Mouse (Mus musculus) limb, embryonic 14.5 days (tissue): ENCODE data around the gene Ndufb8. TPM values are rescaled to one million over a fixed set of nuclear protein-coding genes. Genes with fewer than 3 reads are reported as not detected.

Source experiments
- ATAC-seq: fragments of 200-750 bp; cut with Nextera tagmentation; 2 replicates; pipeline ENCODE4 v1.8.0; 2017; ENCODE audit warnings: low read depth, moderate number of reproducible peaks, moderate TSS enrichment; ENCODE audit not compliant: low FRiP score
- DNase-seq: peaks from one replicate; pipeline ENCODE4 v3.0.0-alpha.2; 2015; ENCODE audit warnings: low spot score
- H3K27ac ChIP-seq: fragments of 300-500 bp; sonication (generic); replicated peaks from 2 replicates; pipeline ENCODE4 v1.5.1; 2014; ENCODE audit warnings: low read depth, mild to moderate bottlenecking, low read length, moderate library complexity, mixed read lengths
- H3K27me3 ChIP-seq: fragments of 300-500 bp; sonication (generic); 2 replicates; pipeline ENCODE4 v1.6.1; 2014; ENCODE audit warnings: low read length, mixed read lengths; ENCODE audit not compliant: control insufficient read depth, insufficient read depth
- H3K36me3 ChIP-seq: fragments of 300-500 bp; sonication (generic); 2 replicates; pipeline ENCODE4 v1.6.1; 2014; ENCODE audit warnings: mild to moderate bottlenecking, low read length, moderate library complexity, mixed read lengths; ENCODE audit not compliant: control insufficient read depth, insufficient read depth
- H3K4me1 ChIP-seq: fragments of 300-500 bp; sonication (generic); 2 replicates; pipeline ENCODE4 v1.6.1; 2014; ENCODE audit warnings: antibody characterized with exemption, low read length, mixed read lengths; ENCODE audit not compliant: control insufficient read depth, insufficient read depth
- H3K4me2 ChIP-seq: fragments of 300-500 bp; sonication (generic); replicated peaks from 2 replicates; pipeline ENCODE4 v1.6.1; 2014; ENCODE audit warnings: low read depth, mild to moderate bottlenecking, low read length, moderate library complexity; ENCODE audit not compliant: severe bottlenecking
- H3K4me3 ChIP-seq: fragments of 300-500 bp; sonication (generic); replicated peaks from 2 replicates; pipeline ENCODE4 v1.5.1; 2014; ENCODE audit warnings: low read length
- H3K9ac ChIP-seq: fragments of 300-500 bp; sonication (generic); 2 replicates; pipeline ENCODE4 v1.6.1; 2014; ENCODE audit warnings: mild to moderate bottlenecking, low read depth, low read length, moderate library complexity; ENCODE audit not compliant: severe bottlenecking
- H3K9me3 ChIP-seq: fragments of 300-500 bp; sonication (generic); 2 replicates; pipeline ENCODE4 v1.6.1; 2016; ENCODE audit warnings: low read length; ENCODE audit not compliant: control insufficient read depth
- POLR2A ChIP-seq: fragments of 200-500 bp; IDR thresholded peaks from 2 replicates; pipeline ENCODE4 v1.8.0; 2012; ENCODE audit warnings: inconsistent platforms, mild to moderate bottlenecking, moderate library complexity, borderline replicate concordance; ENCODE audit not compliant: insufficient read depth, insufficient read length; ENCODE audit errors: extremely low read depth
- WGBS: fragments of 180-500 bp; shearing (Covaris S2); extraction: QIAGEN DNeasy Blood & Tissue Kit; methylation state at CpG from one replicate; pipeline ENCODE4 v1.1.7; 2014; 5-methylcytosine and 5-hydroxymethylcytosine counted together
- polyA plus RNA-seq, 2 experiments: library from polyadenylated mRNA; depleted of rRNA in 1 of 2; stranded (reverse) in 1 of 2; unstranded in 1 of 2; fragments of >200 nt; fragmentation: Nextera tagmentation in 1 of 2; extraction: Ambion mirVana in 1 of 2; gene quantifications; 2 replicates each; pipeline versions ENCODE4 v1.2.1 to v1.2.3; 2012 to 2014

The Ndufb8 gene
- polyA plus RNA-seq, 2 experiments, result 334 to 542 TPM

DNA sequence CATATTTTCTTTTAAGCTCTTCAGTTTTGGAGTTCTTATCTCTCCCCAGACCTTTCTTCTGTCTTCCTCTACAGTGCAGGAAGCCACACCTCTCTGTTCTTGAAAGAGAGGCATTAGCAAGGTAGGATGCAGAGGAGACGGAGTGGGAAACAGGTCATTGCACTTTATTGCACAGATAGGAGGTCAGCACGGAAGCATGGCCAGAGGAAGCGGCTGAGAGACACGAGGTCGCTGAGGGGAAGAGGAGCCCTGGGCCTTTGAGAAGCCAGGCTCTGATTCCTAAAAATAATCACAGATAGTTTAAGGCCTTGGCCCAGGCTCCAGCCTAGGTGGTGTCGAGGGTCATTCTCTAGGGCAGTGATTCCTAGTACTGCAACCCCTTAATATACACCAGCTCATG, 39.5 kb downstream of the Ndufb8 start:
- TF ChIP-seq POLR2A, result no peak
- DNase-seq, result no peak
- Histone ChIP-seq H3K4me3 (no peak overlapping the region), H3K36me3 (no peaks in the 10 kb centered on the region), H3K4me1 (peaks cover 5% of the 10 kb centered on the region; the same call in 1 of the 2 replicates), H3K27ac (no peak overlapping the region), H3K9me3 (no peaks in the 10 kb centered on the region), H3K4me2 (no peak overlapping the region), H3K9ac (no peak overlapping the region), H3K27me3 (peaks cover 52% of the 10 kb centered on the region)
- WGBS, result 47% methylated on average over 6 of the region's 6 CpGs
- ATAC-seq, result no peak

- no peak overlapping the region for H3K27ac ChIP-seq
- H3K4me3 ChIP-seq, result no peak overlapping the region
- peaks cover 62% of the 10 kb centered on the region for H3K27me3 ChIP-seq
- H3K4me2 ChIP-seq, result no peak overlapping the region; the same call in 1 of the 2 replicates
- no peak overlapping the region for H3K9ac ChIP-seq
- no peaks in the 10 kb centered on the region for H3K36me3 ChIP-seq
- ATAC-seq (no peak), DNase-seq (no peak)
- 14% methylated on average over 14 of the region's 14 CpGs for WGBS
- H3K9me3 ChIP-seq, result no peaks in the 10 kb centered on the region
- no peak for TF ChIP-seq POLR2A
- peaks cover 5% of the 10 kb centered on the region; the same call in 1 of the 2 replicates for H3K4me1 ChIP-seq
These were observed 40.5 kb downstream of the Ndufb8 start for GRCm38 (mm10) chr19:44514521-44515451.

DNA sequence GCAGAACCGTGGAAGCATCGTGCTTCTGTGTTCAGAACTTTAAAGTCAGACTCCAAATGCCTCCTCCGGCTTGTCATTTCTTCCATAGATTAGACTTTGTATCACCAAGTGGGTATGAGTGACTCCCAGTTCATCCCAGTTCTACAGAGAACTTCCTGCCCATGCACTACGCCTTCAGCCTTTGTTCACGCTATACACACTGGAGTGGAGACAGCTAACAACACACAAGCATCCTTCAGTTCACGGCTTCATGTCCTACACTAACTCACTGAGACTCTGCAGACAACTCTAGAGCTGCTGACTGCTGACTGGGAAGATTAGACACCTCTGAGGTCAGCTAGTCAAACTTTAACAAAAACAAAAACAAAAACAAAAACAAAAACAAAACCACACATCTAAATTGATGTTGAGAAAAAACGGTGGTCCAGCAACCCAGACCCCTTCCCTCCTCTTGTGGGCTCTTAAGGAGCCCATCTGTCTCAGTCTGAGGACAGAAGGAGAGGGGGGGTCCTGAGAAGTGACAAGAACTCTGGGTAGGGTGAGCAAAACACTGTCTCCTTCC, 41.2 kb downstream of the Ndufb8 start:
- no peak for TF ChIP-seq POLR2A
- no peak overlapping the region for H3K4me2 ChIP-seq
- ATAC-seq, result no peak

DNA sequence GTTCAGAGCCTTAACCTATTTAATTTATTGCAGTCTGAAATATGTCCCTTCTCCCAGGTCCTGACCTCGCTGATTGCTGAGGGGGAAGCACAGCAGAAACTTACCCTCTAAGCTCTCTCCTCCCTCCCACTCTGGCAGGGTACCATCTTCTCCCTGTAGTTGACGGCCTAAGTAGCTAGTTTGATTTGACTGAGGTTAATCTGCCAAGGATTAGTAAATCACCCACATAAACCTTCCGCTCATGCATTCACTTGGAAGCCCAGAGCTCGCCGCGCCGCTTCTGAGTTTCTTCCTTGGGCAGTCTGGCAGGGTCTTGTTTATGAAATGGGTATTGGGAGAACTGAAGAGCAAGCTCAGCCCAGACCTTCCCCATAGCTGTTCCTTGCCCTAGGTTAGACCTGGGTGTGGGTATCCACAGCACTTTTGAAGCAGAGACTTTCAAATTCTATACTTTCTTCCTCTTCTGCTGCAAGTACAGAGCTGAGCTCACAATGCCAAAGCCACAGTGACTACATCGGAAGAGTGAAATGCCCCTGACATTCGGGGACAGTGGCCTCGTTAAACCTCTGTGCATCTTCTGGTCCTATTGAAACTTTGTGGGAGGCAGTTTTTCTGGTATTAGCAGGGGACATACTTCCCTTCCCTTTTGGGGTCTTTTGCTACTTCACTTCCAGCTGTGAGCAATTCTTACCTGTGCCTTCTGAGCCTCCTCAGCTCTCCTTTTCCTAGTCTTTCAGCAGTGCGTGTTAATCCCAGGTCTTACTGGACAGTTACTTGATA, 42.0 kb downstream of the Ndufb8 start:
- Histone ChIP-seq H3K4me1 (peaks cover 5% of the 10 kb centered on the region; the same call in 1 of the 2 replicates), H3K4me2 (no peak overlapping the region), H3K27me3 (peaks cover 74% of the 10 kb centered on the region), H3K36me3 (no peaks in the 10 kb centered on the region), H3K27ac (no peak overlapping the region), H3K9ac (no peak overlapping the region), H3K9me3 (no peaks in the 10 kb centered on the region), H3K4me3 (no peak overlapping the region)
- ATAC-seq (no peak), DNase-seq (no peak)
- TF ChIP-seq POLR2A, result no peak
- 15% methylated on average over 11 of the region's 11 CpGs for WGBS

More for the DNA sequence above, 41.2 kb downstream of the Ndufb8 start:
- Histone ChIP-seq H3K27me3 (peaks cover 67% of the 10 kb centered on the region), H3K4me1 (peaks cover 5% of the 10 kb centered on the region; the same call in 1 of the 2 replicates), H3K9ac (no peak overlapping the region), H3K27ac (no peak overlapping the region), H3K36me3 (no peaks in the 10 kb centered on the region), H3K9me3 (no peaks in the 10 kb centered on the region), H3K4me3 (no peak overlapping the region)
- 28% methylated on average over 7 of the region's 7 CpGs for WGBS
- no peak for DNase-seq

DNA sequence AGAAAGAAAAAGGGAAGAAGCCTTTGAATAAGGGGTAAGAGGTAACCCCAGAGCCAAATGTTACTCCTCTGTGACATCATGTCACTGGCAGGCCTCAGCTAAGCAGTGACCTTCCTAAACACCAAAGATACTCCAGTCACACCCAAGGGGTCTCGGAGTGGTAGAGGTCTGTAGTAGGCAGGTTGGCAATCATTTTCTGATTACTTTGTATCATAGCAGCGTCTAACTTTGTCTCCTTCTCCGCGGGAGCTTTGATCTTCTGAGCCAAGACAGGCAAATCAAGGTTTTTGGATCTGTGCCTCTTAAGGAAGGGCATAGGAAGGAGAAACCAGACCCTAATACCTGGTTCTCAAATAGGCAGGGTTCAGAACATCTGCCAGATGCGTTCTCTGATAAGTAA, 42.6 kb downstream of the Ndufb8 start:
- H3K9me3 ChIP-seq, result no peaks in the 10 kb centered on the region
- H3K9ac ChIP-seq, result no peak overlapping the region
- peaks cover 80% of the 10 kb centered on the region for H3K27me3 ChIP-seq
- ATAC-seq, result no peak
- H3K4me3 ChIP-seq, result no peak overlapping the region
- TF ChIP-seq POLR2A, result no peak
- no peak overlapping the region for H3K27ac ChIP-seq
- WGBS, result 16% methylated on average over 5 of the region's 5 CpGs
- DNase-seq, result no peak
- no peak overlapping the region for H3K4me2 ChIP-seq
- peaks cover 5% of the 10 kb centered on the region; the same call in 1 of the 2 replicates for H3K4me1 ChIP-seq
- H3K36me3 ChIP-seq, result no peaks in the 10 kb centered on the region
